Mouse (Mus musculus): ENCODE measurements around the gene H6pd. TPM values are rescaled to one million over a fixed set of nuclear protein-coding genes. Genes with fewer than 3 reads are reported as not detected.

Gene H6pd
- polyA plus RNA-seq, 1 experiment from 2014 or later, result 18.5 TPM

DNA sequence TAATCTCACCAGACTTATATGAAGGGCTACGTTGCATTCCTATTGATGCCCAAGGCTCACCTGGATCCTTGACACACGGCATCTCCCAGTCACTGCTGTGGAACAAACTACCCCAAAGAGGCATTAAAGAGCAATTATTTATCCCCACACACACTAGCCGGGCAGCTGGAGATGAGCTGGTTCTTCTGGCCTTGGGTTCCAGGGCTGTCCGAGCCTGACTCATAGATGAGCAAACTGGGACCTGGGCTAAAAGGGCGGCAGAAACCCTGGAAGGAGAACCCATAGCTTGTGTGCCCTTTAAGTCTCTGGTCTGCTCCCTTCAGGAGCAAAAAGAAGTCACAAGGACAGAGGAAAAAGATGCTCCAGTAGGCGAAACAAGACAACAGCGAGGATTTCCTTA, 48.4 kb downstream of the H6pd start:
- H3K9me3 ChIP-seq (replicated peaks), result no peaks in the 10 kb centered on the region
- H3K4me1 ChIP-seq, result peaks cover 25% of the 10 kb centered on the region
- no peak overlapping the region for H3K4me2 ChIP-seq
- ATAC-seq (replicated peaks; ENCODE audit: low FRiP score), result no peak
- no peaks in the 10 kb centered on the region for H3K36me3 ChIP-seq
- H3K4me3 ChIP-seq (replicated peaks), result no peak overlapping the region
- H3K27ac ChIP-seq, result no peak overlapping the region
- WGBS, result 88% methylated on average over 7 of the region's 7 CpGs
- no peak overlapping the region for H3K9ac ChIP-seq
- H3K27me3 ChIP-seq, result peaks cover 22% of the 10 kb centered on the region

DNA sequence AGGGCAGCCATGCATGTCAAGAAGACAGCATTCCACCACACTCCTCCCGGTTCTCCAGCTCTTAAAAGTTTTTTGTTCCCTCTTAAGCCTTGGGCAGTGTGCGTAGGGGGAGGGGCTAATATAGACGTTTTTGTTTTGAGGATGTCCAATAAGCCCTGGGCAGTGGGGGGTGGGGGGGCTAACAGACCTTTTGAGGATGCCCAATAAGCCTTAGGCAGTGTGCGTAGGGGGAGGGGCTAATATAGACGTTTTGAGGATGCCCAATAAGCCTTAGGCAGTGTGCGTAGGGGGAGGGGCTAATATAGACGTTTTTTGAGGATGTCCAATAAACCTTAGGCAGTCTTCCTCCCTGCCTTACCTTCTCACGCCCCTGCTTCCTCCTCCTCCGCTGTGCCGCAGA, 49.0 kb downstream of the H6pd start:
- Histone ChIP-seq H3K36me3 (no peaks in the 10 kb centered on the region), H3K4me3 (replicated peaks) (no peak overlapping the region), H3K27me3 (peaks cover 22% of the 10 kb centered on the region), H3K4me1 (peaks cover 23% of the 10 kb centered on the region), H3K4me2 (no peak overlapping the region), H3K27ac (no peak overlapping the region), H3K9me3 (replicated peaks) (no peaks in the 10 kb centered on the region), H3K9ac (no peak overlapping the region)
- ATAC-seq (replicated peaks; ENCODE audit: low FRiP score), result no peak
- 51% methylated on average over 10 of the region's 10 CpGs for WGBS

DNA sequence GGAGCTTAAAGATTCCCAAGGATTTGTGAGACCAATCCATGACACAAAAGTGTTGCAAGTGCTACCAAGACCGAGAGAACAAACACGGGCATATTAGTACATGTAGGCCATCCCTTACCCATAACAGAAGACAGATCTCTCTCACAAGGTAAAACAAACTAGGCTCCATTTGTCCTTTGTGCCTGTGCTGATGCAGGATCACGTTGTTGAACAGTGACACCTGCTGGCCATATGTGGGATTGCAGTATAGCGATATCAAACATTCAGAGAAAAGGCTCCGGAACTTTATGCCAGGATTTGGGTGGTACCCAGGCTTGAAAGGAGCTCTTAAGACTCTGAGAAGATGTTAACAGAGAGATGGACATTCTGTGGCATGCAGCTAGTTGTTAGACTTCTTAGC, 50.3 kb downstream of the H6pd start:
- H3K27me3 ChIP-seq, result peaks cover 22% of the 10 kb centered on the region
- H3K27ac ChIP-seq, result no peak overlapping the region
- H3K9me3 ChIP-seq (replicated peaks), result no peaks in the 10 kb centered on the region
- 5% methylated on average over 5 of the region's 5 CpGs for WGBS
- no peak overlapping the region for H3K9ac ChIP-seq
- no peak for ATAC-seq (replicated peaks; ENCODE audit: low FRiP score)
- H3K4me2 ChIP-seq, result no peak overlapping the region
- H3K36me3 ChIP-seq, result no peaks in the 10 kb centered on the region
- peaks cover 21% of the 10 kb centered on the region for H3K4me1 ChIP-seq
- H3K4me3 ChIP-seq (replicated peaks), result no peak overlapping the region

DNA sequence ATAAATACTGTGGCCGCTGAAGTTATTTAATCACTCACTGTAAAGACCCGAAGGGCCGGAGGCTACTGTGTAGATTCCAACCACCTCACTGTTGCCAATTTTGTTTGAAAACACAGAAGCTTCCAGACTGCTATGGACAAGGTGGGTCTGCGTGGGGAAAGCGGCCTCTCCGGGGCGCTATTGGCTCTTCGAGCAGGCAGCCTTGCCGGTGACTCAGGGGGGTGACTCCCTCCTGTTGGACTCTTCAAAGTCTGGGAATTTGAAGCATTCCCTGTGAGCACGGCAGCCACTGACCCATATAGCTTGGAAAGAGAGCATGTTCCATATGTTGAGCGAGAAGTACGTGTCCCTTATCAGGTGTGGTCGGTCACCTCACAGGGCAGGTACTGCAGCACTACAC, 52.8 kb downstream of the H6pd start:
- Histone ChIP-seq H3K9ac (no peak overlapping the region), H3K9me3 (replicated peaks) (no peaks in the 10 kb centered on the region), H3K27me3 (peaks cover 42% of the 10 kb centered on the region), H3K36me3 (no peaks in the 10 kb centered on the region), H3K4me3 (replicated peaks) (0 out of 2 replicates have a peak overlapping the region, but pooled peaks have one; percentile 0), H3K4me2 (peak overlapping the region; percentile 98), H3K27ac (no peak overlapping the region), H3K4me1 (peaks cover 37% of the 10 kb centered on the region)
- WGBS, result 36% methylated on average over 13 of the region's 13 CpGs
- no peak for ATAC-seq (replicated peaks; ENCODE audit: low FRiP score)

DNA sequence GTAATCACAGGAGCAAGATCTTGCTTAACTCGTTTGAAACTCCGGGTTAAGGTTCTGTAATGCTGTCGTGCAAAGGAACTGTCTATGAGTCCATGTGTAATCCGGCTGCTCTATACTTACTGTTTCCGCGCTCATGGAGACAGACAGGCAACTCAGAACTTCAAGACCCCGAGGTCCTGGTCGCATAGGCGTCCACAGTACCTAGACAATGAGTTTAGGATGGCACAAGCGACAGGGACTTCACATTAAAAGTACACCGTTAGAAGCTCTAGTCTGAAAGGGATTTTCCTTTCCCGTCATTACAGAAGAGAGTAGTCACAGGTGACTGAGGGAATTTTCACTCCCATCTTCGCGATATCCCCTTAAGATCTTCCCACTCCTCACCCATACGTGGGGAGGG, 53.2 kb downstream of the H6pd start:
- peaks cover 39% of the 10 kb centered on the region for H3K4me1 ChIP-seq
- peaks cover 43% of the 10 kb centered on the region for H3K27me3 ChIP-seq
- no peaks in the 10 kb centered on the region for H3K9me3 ChIP-seq (replicated peaks)
- H3K4me3 ChIP-seq (replicated peaks), result peak overlapping the region; percentile 62
- H3K36me3 ChIP-seq, result no peaks in the 10 kb centered on the region
- no peak overlapping the region for H3K27ac ChIP-seq
- ATAC-seq (replicated peaks; ENCODE audit: low FRiP score), result no peak
- H3K4me2 ChIP-seq, result peak overlapping the region; percentile 98
- WGBS, result 11% methylated on average over 15 of the region's 15 CpGs
- peak overlapping the region; percentile 37; the same call in 1 of the 2 replicates for H3K9ac ChIP-seq

DNA sequence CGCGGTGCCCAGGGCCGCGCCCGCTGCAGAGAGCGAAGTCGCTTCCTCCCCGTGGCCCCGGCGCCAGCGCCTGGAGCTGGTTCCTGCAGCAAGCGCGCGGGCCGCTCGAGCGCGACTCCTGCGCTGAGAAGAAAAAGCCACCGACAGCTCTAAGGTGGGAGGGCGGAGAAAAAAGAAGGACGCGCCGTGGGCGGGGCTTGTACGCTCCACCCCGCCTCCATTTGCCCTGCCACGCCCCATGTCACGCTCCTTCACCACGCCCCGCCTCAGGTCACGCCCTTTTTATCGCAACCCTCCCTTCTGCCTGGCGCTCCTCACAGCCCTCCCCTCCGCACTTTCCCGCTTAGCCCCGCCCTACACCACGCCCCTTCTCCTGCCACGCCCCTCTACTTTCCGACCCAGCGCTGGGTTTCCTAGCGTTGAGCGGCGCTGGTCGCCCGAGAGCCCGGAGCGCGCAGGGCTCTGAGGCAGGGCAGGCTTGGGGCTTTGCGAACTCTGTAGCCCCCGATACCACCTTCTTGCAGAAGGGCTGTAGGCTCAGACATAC, 53.9 kb downstream of the H6pd start, which contains the start of gene Spsb1:
TSS of gene Spsb1 (minus strand) at position 151 of the 547 bp plus-strand sequence.
- peak within 1 kb of the TSS; percentile 59 for H3K9ac ChIP-seq
- H3K9me3 ChIP-seq (replicated peaks), result no peaks in the 10 kb centered on the region
- peak within 1 kb of the TSS; percentile 81 for H3K27ac ChIP-seq
- H3K27me3 ChIP-seq, result peaks cover 43% of the 10 kb centered on the region
- H3K36me3 ChIP-seq, result no peaks in the 10 kb centered on the region
- under 1% methylated on average over 51 of the region's 51 CpGs for WGBS
- ATAC-seq (replicated peaks; ENCODE audit: low FRiP score), result peak; percentile 90
- peaks cover 45% of the 10 kb centered on the region for H3K4me1 ChIP-seq
- H3K4me3 ChIP-seq (replicated peaks), result peak within 1 kb of the TSS; percentile 62
- peak within 1 kb of the TSS; percentile 98 for H3K4me2 ChIP-seq

DNA sequence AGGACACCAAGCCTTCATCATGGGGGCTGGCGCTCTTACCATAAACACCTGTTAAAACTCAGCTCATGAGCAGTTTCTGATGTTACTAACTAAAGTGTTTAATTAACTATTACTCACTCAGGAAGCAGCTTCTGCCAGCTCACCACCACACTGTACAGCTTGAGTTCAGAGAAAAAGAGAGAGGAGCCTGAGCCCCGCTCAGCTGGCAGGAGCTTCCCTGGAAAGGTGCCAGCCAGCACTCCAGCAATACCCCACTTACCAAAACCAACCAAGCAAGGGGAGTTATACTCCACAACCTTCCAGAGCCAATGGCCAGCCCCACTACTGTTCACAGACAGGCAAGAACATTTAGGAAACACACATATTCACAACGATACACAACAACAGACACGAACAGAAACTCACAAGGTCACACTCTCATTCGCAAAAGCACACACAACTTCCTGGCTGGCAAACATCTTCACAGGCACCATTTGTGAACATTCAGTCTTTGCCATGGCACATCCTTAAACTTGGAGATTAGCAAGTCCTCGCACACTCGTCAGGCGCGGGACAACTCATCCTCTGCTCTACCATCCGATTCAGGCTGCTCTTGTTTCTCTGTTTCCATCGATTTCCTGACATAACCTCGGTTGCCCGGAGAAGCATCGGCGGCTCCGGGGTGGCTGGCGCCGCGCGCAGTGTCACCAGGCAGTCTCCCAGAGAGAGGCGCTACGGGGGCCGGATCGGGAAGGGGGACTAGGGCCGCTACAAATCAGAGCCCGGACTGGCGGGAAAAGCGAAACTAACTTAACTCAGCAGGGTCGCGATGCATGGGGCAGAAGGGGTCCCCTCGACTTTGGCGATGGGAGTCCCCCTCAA, 55.0 kb downstream of the H6pd start:
- ATAC-seq (replicated peaks; ENCODE audit: low FRiP score), result no peak
- 5% methylated on average over 32 of the region's 32 CpGs for WGBS
- H3K4me2 ChIP-seq, result peak overlapping the region; percentile 98

DNA sequence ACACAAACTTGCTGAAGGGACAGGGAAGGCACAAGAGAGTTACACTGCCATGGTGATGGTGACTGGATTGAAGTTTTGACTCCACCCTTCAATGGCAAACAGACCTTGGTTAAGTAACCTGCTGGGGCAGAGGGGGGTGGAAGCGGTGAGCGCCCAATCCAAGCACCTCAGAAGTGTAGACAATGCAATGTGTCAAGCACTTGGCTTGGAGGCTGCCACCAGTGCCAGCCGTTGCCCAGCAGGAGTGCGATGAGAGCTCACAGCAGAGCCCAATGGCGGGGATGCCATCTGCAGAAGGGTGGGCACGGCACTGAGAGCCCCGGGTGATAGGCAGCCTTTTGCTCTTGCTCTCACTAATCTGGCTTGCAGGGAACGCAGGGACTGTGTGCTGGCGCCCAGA, 56.6 kb downstream of the H6pd start:
- Histone ChIP-seq H3K36me3 (no peaks in the 10 kb centered on the region), H3K9ac (no peak overlapping the region), H3K4me3 (replicated peaks) (no peak overlapping the region), H3K27ac (no peak overlapping the region), H3K27me3 (peaks cover 38% of the 10 kb centered on the region), H3K9me3 (replicated peaks) (no peaks in the 10 kb centered on the region), H3K4me1 (peaks cover 60% of the 10 kb centered on the region), H3K4me2 (no peak overlapping the region)
- no peak for ATAC-seq (replicated peaks; ENCODE audit: low FRiP score)
- WGBS, result 95% methylated on average over 9 of the region's 9 CpGs

More for the DNA sequence above, 55.0 kb downstream of the H6pd start:
- Histone ChIP-seq H3K27ac (peak overlapping the region; percentile 81; the same call in 1 of the 2 replicates), H3K4me1 (peaks cover 56% of the 10 kb centered on the region), H3K9ac (peak overlapping the region; percentile 59), H3K4me3 (replicated peaks) (peak overlapping the region; percentile 62), H3K36me3 (no peaks in the 10 kb centered on the region), H3K9me3 (replicated peaks) (no peaks in the 10 kb centered on the region), H3K27me3 (peaks cover 43% of the 10 kb centered on the region)

DNA sequence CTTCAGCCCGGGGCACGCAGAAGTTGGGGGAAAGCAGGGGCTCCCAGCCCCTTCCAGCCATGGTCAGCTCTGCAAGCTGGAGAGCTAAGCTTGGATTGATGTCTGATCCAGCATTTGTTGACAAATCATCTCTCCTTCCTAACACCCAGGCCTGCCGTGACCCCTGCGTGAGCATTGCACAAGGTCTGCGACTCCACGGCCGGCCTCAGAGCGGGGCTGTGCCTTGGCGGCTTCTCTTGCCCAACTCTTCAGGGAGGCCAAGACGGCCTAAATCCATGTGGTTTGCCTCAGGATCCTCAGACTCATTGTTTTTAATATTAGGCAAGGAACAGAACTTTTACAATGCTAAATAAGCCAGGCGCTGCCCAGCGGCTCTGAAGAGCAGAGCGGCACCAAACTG, 57.6 kb downstream of the H6pd start:
- Histone ChIP-seq H3K4me1 (peaks cover 67% of the 10 kb centered on the region), H3K4me2 (no peak overlapping the region), H3K4me3 (replicated peaks) (no peak overlapping the region), H3K9me3 (replicated peaks) (no peaks in the 10 kb centered on the region), H3K9ac (no peak overlapping the region), H3K27me3 (peaks cover 29% of the 10 kb centered on the region), H3K27ac (no peak overlapping the region), H3K36me3 (no peaks in the 10 kb centered on the region)
- ATAC-seq (replicated peaks; ENCODE audit: low FRiP score), result no peak
- WGBS, result 85% methylated on average over 13 of the region's 13 CpGs

DNA sequence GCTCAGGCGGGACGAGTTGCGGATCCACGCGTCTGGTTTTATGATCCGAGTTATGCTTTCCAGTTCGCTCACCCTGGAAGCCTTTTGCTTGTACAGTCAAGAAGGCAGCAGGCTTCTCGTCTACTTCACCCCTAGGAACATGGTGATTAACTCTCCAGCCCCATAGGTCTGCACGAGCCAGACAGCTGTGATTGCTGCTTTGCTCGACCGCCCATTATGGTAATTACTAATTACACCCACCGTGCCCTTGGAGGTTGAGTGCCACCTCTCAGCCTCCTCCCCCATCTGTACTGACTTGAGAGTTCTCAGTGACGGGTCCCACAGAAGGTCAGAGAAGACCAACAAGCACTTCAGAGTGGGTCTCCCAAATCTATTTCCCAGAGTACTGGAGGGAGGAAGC, 59.1 kb downstream of the H6pd start:
- peaks cover 72% of the 10 kb centered on the region for H3K4me1 ChIP-seq
- H3K27ac ChIP-seq, result peak overlapping the region; percentile 57
- ATAC-seq (replicated peaks; ENCODE audit: low FRiP score), result peak; percentile 49
- no peak overlapping the region for H3K9ac ChIP-seq
- H3K9me3 ChIP-seq (replicated peaks), result no peaks in the 10 kb centered on the region
- no peak overlapping the region for H3K4me3 ChIP-seq (replicated peaks)
- no peaks in the 10 kb centered on the region for H3K36me3 ChIP-seq
- 33% methylated on average over 13 of the region's 13 CpGs for WGBS
- H3K27me3 ChIP-seq, result peaks cover 27% of the 10 kb centered on the region
- peak overlapping the region; percentile 13; the same call in 1 of the 2 replicates for H3K4me2 ChIP-seq

DNA sequence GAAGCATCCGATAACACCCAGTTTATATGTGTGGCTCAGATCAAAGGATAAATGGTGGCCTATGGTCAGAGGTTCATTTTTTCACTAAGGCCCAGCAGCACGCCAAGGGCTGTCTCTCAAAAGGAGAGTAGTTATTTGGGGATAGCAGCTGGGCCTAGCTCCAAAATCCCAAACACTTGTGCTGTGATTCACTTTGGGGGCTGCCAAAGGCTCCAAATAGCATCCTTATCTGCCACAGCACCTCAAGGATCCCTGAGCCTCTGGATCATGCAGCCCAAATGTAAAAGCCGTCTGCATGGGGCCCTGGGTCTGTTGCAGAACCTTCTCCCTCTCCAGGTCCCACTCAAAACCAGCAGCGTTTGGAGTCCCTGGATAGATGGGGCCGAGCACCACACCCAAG, 60.7 kb downstream of the H6pd start:
- 88% methylated on average over 5 of the region's 5 CpGs for WGBS
- Histone ChIP-seq H3K4me3 (replicated peaks) (no peak overlapping the region), H3K4me1 (peaks cover 77% of the 10 kb centered on the region), H3K9me3 (replicated peaks) (no peaks in the 10 kb centered on the region), H3K4me2 (no peak overlapping the region), H3K27me3 (peaks cover 26% of the 10 kb centered on the region), H3K27ac (no peak overlapping the region), H3K9ac (no peak overlapping the region), H3K36me3 (no peaks in the 10 kb centered on the region)
- ATAC-seq (replicated peaks; ENCODE audit: low FRiP score), result no peak

DNA sequence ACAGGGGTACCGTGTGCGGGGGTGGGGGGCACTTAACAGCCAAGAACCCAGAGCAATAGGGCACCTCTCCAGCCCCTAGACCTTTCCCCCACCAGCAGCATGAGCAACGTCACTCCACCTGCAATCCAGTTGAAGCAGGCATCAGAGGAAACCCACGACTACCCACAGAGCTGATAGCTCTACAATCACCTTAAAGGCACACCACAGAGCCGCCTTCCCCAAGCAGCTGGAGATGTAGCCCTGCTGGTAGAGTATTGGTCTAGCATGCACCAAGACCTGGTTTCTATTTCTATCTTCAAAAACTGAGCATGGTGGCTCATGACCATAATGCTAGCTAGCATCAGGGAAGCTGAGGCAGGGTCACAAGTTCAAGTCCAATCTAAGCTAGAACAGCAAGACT, 61.4 kb downstream of the H6pd start:
- Histone ChIP-seq H3K27me3 (peaks cover 18% of the 10 kb centered on the region), H3K4me1 (peaks cover 77% of the 10 kb centered on the region), H3K9ac (no peak overlapping the region), H3K9me3 (replicated peaks) (no peaks in the 10 kb centered on the region), H3K36me3 (no peaks in the 10 kb centered on the region), H3K4me3 (replicated peaks) (no peak overlapping the region), H3K27ac (no peak overlapping the region), H3K4me2 (no peak overlapping the region)
- WGBS, result 85% methylated on average over 5 of the region's 5 CpGs
- no peak for ATAC-seq (replicated peaks; ENCODE audit: low FRiP score)

All from kidney, embryonic 15.5 days (tissue).